Mouse (Mus musculus): ENCODE data around the gene H2-Q6. TPM values are rescaled to one million over a fixed set of nuclear protein-coding genes. Genes with fewer than 3 reads are reported as not detected.

Gene H2-Q6
- 0.25 and 0.59 TPM in 2 replicates for polyA plus RNA-seq (2015; fragmentation: Nextera tagmentation; extraction: Ambion mirVana)

DNA sequence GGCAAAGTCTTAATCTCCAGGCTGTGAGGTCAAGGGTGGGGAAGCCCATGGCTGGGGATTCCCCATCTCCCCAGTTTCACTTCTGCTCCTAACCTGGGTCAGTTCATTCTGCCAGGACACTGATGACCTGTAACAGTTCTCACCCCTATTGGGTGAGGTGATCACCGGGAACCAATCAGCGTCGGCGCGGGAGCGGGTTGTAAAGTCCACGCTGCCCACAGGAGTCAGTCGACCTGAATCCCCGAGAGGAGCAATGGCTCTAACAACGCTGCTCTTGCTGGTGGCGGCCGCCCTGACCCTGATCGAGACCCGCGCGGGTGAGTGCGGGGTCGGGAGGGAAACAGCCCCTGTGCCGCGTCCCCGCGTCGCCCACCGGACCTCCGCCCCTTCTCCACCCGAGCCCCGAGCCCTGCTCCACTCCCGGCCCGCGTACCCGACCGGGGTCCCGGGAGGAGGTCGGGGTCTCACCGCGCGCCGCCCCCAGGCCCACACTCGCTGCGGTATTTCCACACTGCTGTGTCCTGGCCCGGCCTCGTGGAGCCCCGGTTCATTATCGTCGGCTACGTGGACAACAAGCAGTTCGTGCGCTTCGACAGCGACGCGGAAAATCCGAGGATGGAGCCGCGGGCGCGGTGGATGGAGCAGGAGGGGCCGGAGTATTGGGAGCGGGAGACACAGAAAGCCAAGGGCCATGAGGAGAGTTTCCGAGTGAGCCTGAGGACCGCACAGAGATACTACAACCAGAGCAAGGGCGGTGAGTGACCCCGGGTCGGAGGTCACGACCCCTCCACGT, at the start of gene H2-Q6:
H2-Q6 (plus strand) TSS at position 227 of the 793 bp plus-strand sequence.

DNA sequence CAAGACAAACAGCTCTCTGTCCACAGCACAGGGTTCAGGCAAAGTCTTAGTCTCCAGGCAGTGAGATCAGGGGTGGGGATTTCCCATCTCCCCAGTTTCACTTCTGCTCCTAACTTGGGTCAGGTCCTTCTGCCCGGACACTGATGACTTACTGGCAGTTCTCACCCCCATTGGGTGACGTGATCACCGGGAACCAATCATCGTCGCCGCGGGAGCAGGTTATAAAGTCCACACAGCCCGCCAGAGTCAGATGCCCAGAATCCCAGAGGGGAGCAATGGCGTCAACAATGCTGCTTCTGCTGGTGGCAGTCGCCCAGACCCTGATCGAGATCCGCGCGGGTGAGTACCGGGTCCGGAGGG, 45.3 kb upstream of the H2-Q6 start, which contains the start of gene H2-Q4:
H2-Q4 (plus strand) TSS at position 249 of the 360 bp plus-strand sequence.

DNA sequence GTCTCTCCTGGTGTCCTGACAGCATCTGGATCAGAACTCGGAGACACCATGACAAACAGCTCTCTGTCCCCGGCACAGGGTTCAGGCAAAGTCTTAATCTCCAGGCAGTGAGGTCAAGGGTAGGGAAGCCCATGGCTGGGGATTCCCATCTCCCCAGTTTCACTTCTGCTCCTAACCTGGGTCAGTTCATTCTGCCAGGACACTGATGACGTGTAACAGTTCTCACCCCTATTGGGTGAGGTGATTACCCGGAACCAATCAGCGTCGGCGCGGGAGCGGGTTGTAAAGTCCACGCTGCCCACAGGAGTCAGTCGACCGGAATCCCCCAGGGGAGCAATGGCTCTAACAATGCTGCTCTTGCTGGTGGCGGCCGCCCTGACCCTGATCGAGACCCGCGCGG, 14.2 kb downstream of the H2-Q6 start, which contains the start of gene H2-Q7:
H2-Q7 (plus strand) TSS at position 271 of the 400 bp plus-strand sequence.

DNA sequence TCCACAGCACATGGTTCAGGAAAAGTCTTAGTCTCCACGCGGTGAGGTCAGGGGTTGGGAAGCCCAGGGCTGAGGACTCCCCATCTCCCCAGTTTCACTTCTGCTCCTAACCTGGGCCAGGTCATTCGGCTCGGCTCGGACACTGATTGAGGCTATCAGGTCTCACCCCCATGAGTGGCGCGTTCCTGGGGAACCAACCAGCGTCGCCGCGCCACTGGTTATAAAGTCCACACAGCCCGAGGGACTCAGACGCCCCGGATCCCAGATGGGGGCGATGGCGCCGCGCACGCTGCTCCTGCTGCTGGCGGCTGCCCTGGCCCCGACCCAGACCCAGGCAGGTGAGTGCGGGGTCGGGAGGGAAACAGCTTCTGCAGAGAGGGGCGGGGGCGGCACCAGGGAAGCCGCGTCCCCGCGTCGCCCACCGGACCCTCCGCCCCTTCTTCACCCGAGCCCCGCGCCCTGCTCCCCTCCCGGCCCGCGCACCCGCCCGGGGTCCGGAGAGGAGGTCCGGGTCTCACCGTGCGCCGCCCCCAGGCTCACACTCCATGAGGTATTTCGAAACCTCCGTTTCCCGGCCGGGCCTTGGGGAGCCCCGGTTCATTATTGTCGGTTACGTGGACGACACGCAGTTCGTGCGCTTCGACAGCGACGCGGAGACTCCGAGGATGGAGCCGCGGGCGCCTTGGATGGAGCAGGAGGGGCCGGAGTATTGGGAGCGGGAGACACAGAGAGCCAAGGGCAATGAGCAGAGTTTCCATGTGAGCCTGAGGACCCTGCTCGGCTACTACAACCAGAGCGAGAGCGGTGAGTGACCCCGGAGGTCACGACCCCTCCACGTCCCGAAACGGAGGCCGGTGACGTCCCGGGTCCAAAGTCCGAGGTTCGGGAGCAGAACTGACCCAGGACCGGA, 45.4 kb downstream of the H2-Q6 start, which contains the start of gene H2-Q10:
H2-Q10 (plus strand) TSS at position 248 of the 910 bp plus-strand sequence.

Other genes with a start within 250 kb of the H2-Q6 start
- 11.2 and 12.6 TPM in 2 replicates for gene Aif1, start 248.8 kb upstream of the H2-Q6 start, polyA plus RNA-seq (2015; fragmentation: Nextera tagmentation; extraction: Ambion mirVana)
- gene Lst1, start 236.4 kb upstream of the H2-Q6 start, polyA plus RNA-seq (2015; fragmentation: Nextera tagmentation; extraction: Ambion mirVana) = 13.5 and 15.8 TPM in 2 replicates
- gene Ltb, start 230.4 kb upstream of the H2-Q6 start, polyA plus RNA-seq (2015; fragmentation: Nextera tagmentation; extraction: Ambion mirVana) = 0.53 and 0.96 TPM in 2 replicates
- gene Tnf, start 222.8 kb upstream of the H2-Q6 start, polyA plus RNA-seq (2015; fragmentation: Nextera tagmentation; extraction: Ambion mirVana) = 0.40 and 0.69 TPM in 2 replicates
- gene Lta, start 219.5 kb upstream of the H2-Q6 start, polyA plus RNA-seq (2015; fragmentation: Nextera tagmentation; extraction: Ambion mirVana) = 0.12 and 0.30 TPM in 2 replicates
- gene Gm16181, start 204.0 kb upstream of the H2-Q6 start, polyA plus RNA-seq (2015; fragmentation: Nextera tagmentation; extraction: Ambion mirVana) = not detected in 2 replicates
- 4.5 TPM in 2 replicates for gene Atp6v1g2, start 191.2 kb upstream of the H2-Q6 start, polyA plus RNA-seq (2015; fragmentation: Nextera tagmentation; extraction: Ambion mirVana)
- 7.0 and 7.5 TPM in 2 replicates for gene Nfkbil1, start 189.1 kb upstream of the H2-Q6 start, polyA plus RNA-seq (2015; fragmentation: Nextera tagmentation; extraction: Ambion mirVana)
- gene Ddx39b, start 183.1 kb upstream of the H2-Q6 start, polyA plus RNA-seq (2015; fragmentation: Nextera tagmentation; extraction: Ambion mirVana) = 170 TPM in 2 replicates
- 251 and 342 TPM in 2 replicates for gene H2-D1, start 162.1 kb upstream of the H2-Q6 start, polyA plus RNA-seq (2015; fragmentation: Nextera tagmentation; extraction: Ambion mirVana)
- 0.05 TPM in 1 of 2 replicates, not detected in the other for gene H2-Q1, start 104.4 kb upstream of the H2-Q6 start, polyA plus RNA-seq (2015; fragmentation: Nextera tagmentation; extraction: Ambion mirVana)
- gene H2-Q2, start 82.6 kb upstream of the H2-Q6 start, polyA plus RNA-seq (2015; fragmentation: Nextera tagmentation; extraction: Ambion mirVana) = 1.9 and 2.7 TPM in 2 replicates
- 3.3 and 3.8 TPM in 2 replicates for gene H2-Q4, start 45.2 kb upstream of the H2-Q6 start, polyA plus RNA-seq (2015; fragmentation: Nextera tagmentation; extraction: Ambion mirVana)
- gene H2-Q7, start 14.3 kb downstream of the H2-Q6 start, polyA plus RNA-seq (2015; fragmentation: Nextera tagmentation; extraction: Ambion mirVana) = 1.6 and 2.2 TPM in 2 replicates
- gene H2-Q10, start 45.2 kb downstream of the H2-Q6 start, polyA plus RNA-seq (2015; fragmentation: Nextera tagmentation; extraction: Ambion mirVana) = 1.1 and 1.3 TPM in 2 replicates
- not detected in 2 replicates for gene Pou5f1, start 81.2 kb downstream of the H2-Q6 start, polyA plus RNA-seq (2015; fragmentation: Nextera tagmentation; extraction: Ambion mirVana)
- 23.9 and 33.5 TPM in 2 replicates for gene Tcf19, start 92.0 kb downstream of the H2-Q6 start, polyA plus RNA-seq (2015; fragmentation: Nextera tagmentation; extraction: Ambion mirVana)
- 7.9 and 9.8 TPM in 2 replicates for gene Cchcr1, start 92.2 kb downstream of the H2-Q6 start, polyA plus RNA-seq (2015; fragmentation: Nextera tagmentation; extraction: Ambion mirVana)
- gene Psors1c2, start 108.4 kb downstream of the H2-Q6 start, polyA plus RNA-seq (2015; fragmentation: Nextera tagmentation; extraction: Ambion mirVana) = 0.16 TPM in 1 of 2 replicates, not detected in the other
- 0.11 and 0.21 TPM in 2 replicates for gene Cdsn, start 127.3 kb downstream of the H2-Q6 start, polyA plus RNA-seq (2015; fragmentation: Nextera tagmentation; extraction: Ambion mirVana)
- gene 2300002M23Rik, start 142.6 kb downstream of the H2-Q6 start, polyA plus RNA-seq (2015; fragmentation: Nextera tagmentation; extraction: Ambion mirVana) = not detected in 2 replicates
- 0.59 and 0.83 TPM in 2 replicates for gene Sfta2, start 176.7 kb downstream of the H2-Q6 start, polyA plus RNA-seq (2015; fragmentation: Nextera tagmentation; extraction: Ambion mirVana)
- gene Gm9573, start 201.8 kb downstream of the H2-Q6 start, polyA plus RNA-seq (2015; fragmentation: Nextera tagmentation; extraction: Ambion mirVana) = not detected in 2 replicates
- gene Mucl3, start 218.8 kb downstream of the H2-Q6 start, polyA plus RNA-seq (2015; fragmentation: Nextera tagmentation; extraction: Ambion mirVana) = 0.17 and 0.31 TPM in 2 replicates
- 9.0 and 10.0 TPM in 2 replicates for gene Vars2, start 242.7 kb downstream of the H2-Q6 start, polyA plus RNA-seq (2015; fragmentation: Nextera tagmentation; extraction: Ambion mirVana)
- gene Gtf2h4, start 248.9 kb downstream of the H2-Q6 start, polyA plus RNA-seq (2015; fragmentation: Nextera tagmentation; extraction: Ambion mirVana) = 19.8 and 20.5 TPM in 2 replicates

Measured in urinary bladder, postnatal 0 days (tissue).